Mouse (Mus musculus) Patski (cell line): ENCODE measurements around the gene Fez2. TPM values are rescaled to one million over a fixed set of nuclear protein-coding genes. Genes with fewer than 3 reads are reported as not detected.

Experiments used
- ATAC-seq: fragments of 100-300 bp; one replicate; pipeline ENCODE4 v1.8.0; 2021
- CTCF ChIA-PET: fragments of 350-600 bp; sonication (Branson Sonifier 250); formaldehyde crosslinking; loops from one replicate; lab custom pipeline; 2022; ENCODE audit warnings: inconsistent platforms; lab: Charles Lee
- POLR2A ChIA-PET: fragments of 350-600 bp; sonication (Branson Sonifier 250); formaldehyde crosslinking; loops from one replicate; lab custom pipeline; 2022; ENCODE audit warnings: antibody characterized with exemption, inconsistent platforms; lab: Charles Lee
- DNase-seq: peaks from one replicate; pipeline ENCODE4 v3.0.0-alpha.2; 2011; ENCODE audit warnings: low read depth, low spot score
- H3K27me3 ChIP-seq: fragments of 371-371 bp; one replicate; pipeline ENCODE4 v1.5.1; 2021
- CTCF ChIP-seq: fragments of 100-300 bp; IDR thresholded peaks from one replicate; pipeline ENCODE4 v1.5.1; 2021
- in situ Hi-C: fragments of 300-500 bp; cut with MboI; formaldehyde crosslinking; loops from 3 replicates; pipeline ENCODE4 v1.11.1; 2018; ENCODE audit warnings: low pct_unique_long_range_greater_than_20kb, mixed read lengths
- polyA plus RNA-seq: library from polyadenylated mRNA; unstranded; gene quantifications from one replicate; pipeline ENCODE4 v1.2.3, GENCODE M21; 2021

Gene Fez2
- 86.4 TPM for polyA plus RNA-seq

DNA sequence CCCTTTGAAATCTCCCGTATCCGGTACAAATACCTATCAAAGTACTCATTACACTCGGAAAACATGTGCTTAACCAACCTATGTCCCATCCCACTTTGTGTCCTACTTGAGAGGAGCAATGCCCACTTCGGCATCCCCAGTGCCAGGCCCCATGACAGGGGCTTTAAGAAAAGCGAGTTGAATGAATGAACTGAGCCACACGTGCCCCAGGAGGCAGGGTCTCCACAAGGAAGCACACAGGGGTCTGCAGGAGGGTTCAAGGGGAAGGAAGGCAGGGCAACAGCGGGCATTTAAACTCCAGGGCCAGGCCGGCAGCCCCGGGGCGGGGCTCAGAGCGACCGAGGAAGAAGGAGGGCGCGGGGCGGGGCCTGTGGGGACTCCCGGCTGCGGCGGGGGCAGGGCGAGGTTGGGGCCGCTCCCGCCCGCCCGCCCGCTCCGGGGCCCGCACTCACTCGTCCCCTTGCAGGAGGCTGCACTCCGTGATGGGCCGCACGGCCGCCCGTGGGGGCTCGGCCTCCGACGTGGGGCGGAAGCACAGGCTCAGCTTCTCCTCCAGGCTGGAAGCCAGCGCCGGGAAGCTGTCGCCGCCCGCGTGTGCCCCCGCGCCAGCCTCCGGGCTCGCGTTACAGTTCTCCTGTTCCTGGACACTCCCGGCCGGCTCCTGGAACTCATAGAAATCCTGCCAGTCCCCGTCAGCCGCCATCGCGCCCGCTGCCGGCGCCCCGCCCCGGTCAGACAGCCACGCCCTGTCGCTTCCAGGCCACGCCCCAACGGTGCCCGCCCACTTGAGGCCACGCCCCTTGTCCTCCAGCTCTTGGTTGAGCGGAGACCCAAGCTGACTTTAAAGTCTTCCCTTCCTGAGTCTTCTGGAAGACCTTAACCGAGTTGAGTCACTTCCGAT lies at the start of gene Fez2:
Fez2 (minus strand) TSS at position 772 of the 901 bp plus-strand sequence.
- DNase-seq (peak; percentile 39), ATAC-seq (peak; percentile 97)
- in situ Hi-C loops, result no loop called here
- no peak for TF ChIP-seq CTCF
- CTCF ChIA-PET, result interaction anchor here (0.8 to 2.4 kb wide), 6 partner anchors 10 to 25 kb away, joined by 3 to 14 read pairs (median 4); no protein-coding TSS in a partner anchor
- no peaks in the 10 kb centered on the region for H3K27me3 ChIP-seq
- POLR2A ChIA-PET, result interaction anchor here (1.0 kb wide), 1 partner anchor 199 kb away, joined by 3 read pairs; no protein-coding TSS in a partner anchor

DNA sequence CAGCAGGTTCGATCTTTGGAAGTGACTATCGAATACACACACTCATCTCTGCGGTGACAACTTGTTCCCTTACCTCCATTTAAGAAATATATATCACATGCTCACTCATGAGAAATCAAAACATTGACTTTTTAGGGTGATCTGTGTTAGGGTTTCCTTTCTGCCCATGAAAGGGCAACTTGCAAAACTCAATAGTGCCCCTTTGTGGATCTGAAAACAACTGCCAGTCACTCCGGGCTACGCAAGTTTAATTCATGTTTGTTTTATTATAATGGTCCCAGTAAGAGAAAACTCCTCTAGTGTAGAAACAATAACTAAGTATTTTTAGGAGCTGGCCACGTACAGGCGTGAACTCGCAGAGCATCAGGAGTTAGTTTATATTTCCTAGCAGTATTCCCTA lies 47.5 kb upstream of the Fez2 start:
- in situ Hi-C loops, result no loop called here
- no peaks in the 10 kb centered on the region for H3K27me3 ChIP-seq
- ChIA-PET CTCF (interaction anchor here (1.2 to 2.5 kb wide), 5 partner anchors 9 to 266 kb away, joined by 3 to 10 read pairs (median 7); no protein-coding TSS in a partner anchor), POLR2A (no interaction called here)
- DNase-seq (no peak), ATAC-seq (no peak)
- TF ChIP-seq CTCF, result peak; percentile 65

DNA sequence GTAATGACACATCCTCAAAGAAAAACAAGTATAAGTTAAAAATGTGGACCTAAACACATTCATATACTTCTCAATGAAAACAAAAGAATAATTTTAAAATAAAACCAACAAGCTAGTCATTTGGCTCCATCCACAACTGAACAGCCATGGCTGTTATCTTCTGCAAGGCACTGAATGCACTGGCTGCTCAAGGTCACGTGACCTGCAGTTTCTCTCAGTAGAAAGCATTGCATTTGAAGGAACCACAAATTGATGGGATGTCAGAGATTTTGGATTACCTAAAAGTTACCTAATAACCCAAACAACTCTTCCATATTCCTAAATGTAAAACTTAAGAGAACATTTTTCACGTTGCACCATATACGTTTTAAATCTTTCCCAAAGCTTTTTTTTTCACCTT lies 47.1 kb upstream of the Fez2 start:
- in situ Hi-C loops, result no loop called here

DNA sequence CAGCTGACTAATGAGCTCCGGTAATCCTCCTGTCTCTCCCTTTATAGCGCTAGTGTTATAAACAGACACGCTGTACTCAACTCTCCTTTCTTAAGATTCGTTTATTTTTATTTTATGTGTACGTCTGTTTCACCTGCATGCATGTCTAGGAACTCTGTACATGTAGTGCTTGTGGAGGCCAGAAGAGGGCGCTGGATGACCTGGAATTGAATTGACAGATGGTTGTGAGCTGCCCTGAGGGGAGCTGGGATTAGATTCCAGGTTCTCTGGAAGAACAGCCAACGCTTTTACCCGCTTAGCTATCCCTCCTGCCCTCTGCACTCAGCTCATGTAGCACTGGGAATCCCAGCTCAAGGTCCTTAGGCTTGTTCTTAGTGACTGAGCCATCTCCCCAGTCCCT lies 42.2 kb upstream of the Fez2 start:
- no peaks in the 10 kb centered on the region for H3K27me3 ChIP-seq
- ChIA-PET POLR2A (no interaction called here), CTCF (interaction anchor here (0.6 to 2.0 kb wide), 5 partner anchors 9 to 271 kb away, joined by 3 to 5 read pairs (median 3); no protein-coding TSS in a partner anchor)
- ATAC-seq (no peak), DNase-seq (no peak)
- in situ Hi-C loops, result no loop called here
- peak; percentile 66 for TF ChIP-seq CTCF

More for the DNA sequence above, 47.1 kb upstream of the Fez2 start:
- no peak for TF ChIP-seq CTCF
- H3K27me3 ChIP-seq, result no peaks in the 10 kb centered on the region
- ChIA-PET POLR2A (no interaction called here), CTCF (interaction anchor here (1.2 to 2.5 kb wide), 5 partner anchors 8 to 266 kb away, joined by 3 to 10 read pairs (median 7); no protein-coding TSS in a partner anchor)
- DNase-seq, result no peak
- ATAC-seq, result no peak

DNA sequence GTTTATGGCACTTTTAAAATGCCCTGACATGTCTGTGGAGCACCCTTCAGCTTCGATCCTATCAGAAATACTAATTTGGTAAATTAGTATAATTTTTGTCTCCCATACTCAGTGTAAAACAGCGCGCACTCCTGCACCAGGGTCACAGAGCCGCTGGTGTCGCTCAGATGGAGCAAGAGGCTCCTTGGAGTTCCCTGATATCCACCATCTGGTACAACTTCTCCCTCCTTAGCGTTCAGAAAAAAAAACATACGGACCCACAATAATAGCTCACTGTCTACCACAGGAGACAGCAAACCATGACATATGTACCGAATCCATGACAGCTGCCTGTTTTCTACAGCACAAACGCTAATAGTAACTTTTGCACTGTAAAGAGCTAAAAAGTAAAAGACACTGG lies 37.6 kb upstream of the Fez2 start:
- POLR2A ChIA-PET, result interaction anchor here (0.6 to 1.0 kb wide), 2 partner anchors 155 to 250 kb away, joined by 3 read pairs; no protein-coding TSS in a partner anchor

DNA sequence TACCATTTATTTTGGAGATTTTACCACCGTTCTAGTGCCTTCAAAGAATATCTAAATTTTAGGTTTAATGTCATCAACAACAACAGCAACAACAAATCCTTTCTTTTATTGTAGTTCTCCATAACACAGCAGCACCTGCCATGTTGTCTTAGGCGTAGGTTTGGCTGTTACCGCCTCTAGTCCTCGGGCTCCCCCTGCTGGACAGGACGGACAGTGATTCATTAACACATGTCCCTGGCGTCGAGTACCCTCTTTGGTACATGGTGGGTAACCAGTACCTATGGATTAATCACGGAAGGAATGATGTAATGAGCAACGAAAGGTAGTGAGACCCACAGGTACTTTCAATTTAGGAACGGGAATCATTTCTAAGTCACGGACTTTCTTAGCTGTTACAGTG lies 37.2 kb upstream of the Fez2 start:
- ChIA-PET CTCF (interaction anchor here (0.7 to 2.5 kb wide), 16 partner anchors 9 to 259 kb away, joined by 3 to 9 read pairs (median 3); no protein-coding TSS in a partner anchor), POLR2A (interaction anchor here (1.0 kb wide), 1 partner anchor 250 kb away, joined by 3 read pairs; no protein-coding TSS in a partner anchor)
- ATAC-seq, result peak; percentile 92
- peak; percentile 96 for TF ChIP-seq CTCF
- H3K27me3 ChIP-seq, result no peaks in the 10 kb centered on the region
- DNase-seq, result no peak
- in situ Hi-C loops, result loop anchor here (10.0 kb wide), 1 partner anchor 410 kb away; no protein-coding TSS in a partner anchor

More for the DNA sequence above, 37.6 kb upstream of the Fez2 start:
- ATAC-seq (no peak), DNase-seq (no peak)
- CTCF ChIA-PET, result interaction anchor here (0.7 to 2.5 kb wide), 16 partner anchors 9 to 259 kb away, joined by 3 to 9 read pairs (median 4); no protein-coding TSS in a partner anchor
- TF ChIP-seq CTCF, result no peak
- H3K27me3 ChIP-seq, result no peaks in the 10 kb centered on the region
- in situ Hi-C loops, result loop anchor here (10.0 kb wide), 1 partner anchor 411 kb away; no protein-coding TSS in a partner anchor

DNA sequence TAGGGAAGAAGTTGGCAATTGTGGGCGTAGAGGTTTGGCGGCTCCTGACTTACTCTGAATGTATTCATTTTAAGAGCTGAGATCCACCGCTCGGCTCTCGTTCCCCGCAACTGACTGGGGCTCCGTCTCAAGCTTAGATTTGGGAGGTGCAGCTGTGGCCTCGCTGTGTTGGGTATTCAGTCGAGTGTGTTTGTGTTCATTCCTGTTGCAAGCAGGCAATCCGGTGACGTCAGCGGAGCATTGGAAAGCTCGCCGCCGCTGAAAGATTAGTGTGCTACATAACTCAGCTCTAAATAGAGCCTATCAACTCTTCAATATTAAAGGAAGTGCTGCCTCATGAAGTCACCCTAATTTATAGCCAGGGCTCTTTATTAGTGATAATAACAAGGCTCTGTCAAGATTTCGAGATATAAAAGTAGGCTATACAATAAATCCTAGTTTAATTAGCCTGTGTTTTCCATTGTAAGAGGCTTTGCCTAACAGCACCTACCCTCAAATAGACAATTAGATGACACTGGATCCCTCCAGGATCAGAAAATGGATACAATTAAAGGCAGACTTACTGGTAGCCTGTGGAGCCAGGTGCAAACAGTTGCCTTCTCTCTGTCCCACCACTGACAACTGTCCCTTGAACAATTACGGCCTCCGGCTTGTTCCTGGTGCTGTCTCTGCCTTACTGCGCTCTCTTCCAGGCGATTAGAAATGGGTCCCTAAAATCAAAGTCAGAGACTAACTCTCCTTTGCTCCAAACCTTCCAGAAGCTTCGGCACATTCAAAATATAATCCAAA lies 36.4 kb upstream of the Fez2 start:
- no peaks in the 10 kb centered on the region for H3K27me3 ChIP-seq
- no peak for TF ChIP-seq CTCF
- DNase-seq (no peak), ATAC-seq (no peak)
- CTCF ChIA-PET, result interaction anchor here (0.8 to 2.5 kb wide), 13 partner anchors 10 to 257 kb away, joined by 3 to 7 read pairs (median 3); no protein-coding TSS in a partner anchor
- POLR2A ChIA-PET, result interaction anchor here (0.5 kb wide), 1 partner anchor 122 kb away, joined by 4 read pairs; no protein-coding TSS in a partner anchor
- in situ Hi-C loops, result loop anchor here (5.0 to 10.0 kb wide), 2 partner anchors 257 to 410 kb away; no protein-coding TSS in a partner anchor

DNA sequence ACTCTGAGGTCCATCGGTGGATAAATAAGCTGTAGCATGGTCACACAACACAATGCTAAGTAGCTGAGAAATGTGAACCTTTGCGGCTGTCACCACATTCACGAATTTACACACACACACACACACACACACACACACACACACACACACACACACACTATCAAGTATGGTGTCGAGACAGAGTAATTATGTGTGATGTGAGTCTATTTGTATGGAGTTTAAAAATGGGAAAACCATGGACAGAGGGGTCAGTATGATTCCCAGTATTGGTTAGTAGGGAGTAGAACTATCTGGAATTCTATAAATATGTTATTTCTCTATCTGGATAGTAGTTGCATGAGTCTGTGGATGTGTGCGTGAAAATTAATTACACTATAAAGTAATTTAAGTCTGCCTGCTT lies 35.6 kb upstream of the Fez2 start:
- TF ChIP-seq CTCF, result no peak
- ATAC-seq (no peak), DNase-seq (no peak)
- CTCF ChIA-PET, result interaction anchor here (0.8 to 2.2 kb wide), 5 partner anchors 13 to 156 kb away, joined by 3 to 5 read pairs (median 4); no protein-coding TSS in a partner anchor
- in situ Hi-C loops, result loop anchor here (5.0 to 10.0 kb wide), 2 partner anchors 256 to 409 kb away; no protein-coding TSS in a partner anchor
- H3K27me3 ChIP-seq, result no peaks in the 10 kb centered on the region
- POLR2A ChIA-PET, result no interaction called here

DNA sequence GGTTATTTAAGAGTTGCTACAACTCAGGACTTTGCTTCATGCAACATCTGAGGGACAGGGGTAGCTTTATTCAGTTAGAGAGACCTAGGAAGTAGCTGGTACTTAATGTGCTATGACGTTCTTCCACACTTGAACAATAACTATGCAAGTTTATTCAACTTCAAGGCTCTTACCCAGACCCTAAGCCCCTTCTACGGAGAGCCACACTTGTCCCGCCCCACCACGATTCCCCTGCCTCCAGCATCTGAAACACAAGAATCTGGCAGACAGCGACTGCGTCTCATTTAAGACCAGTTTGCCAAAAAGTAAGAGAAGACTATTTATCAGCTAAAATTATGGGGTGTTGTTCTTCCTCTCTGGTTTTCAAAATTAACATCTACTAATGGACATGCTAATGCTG lies 33.9 kb upstream of the Fez2 start:
- no peak for TF ChIP-seq CTCF
- ATAC-seq (no peak), DNase-seq (no peak)
- ChIA-PET POLR2A (no interaction called here), CTCF (interaction anchor here (1.0 to 2.6 kb wide), 7 partner anchors 17 to 254 kb away, joined by 3 to 10 read pairs (median 5); no protein-coding TSS in a partner anchor)
- in situ Hi-C loops, result loop anchor here (5.0 to 10.0 kb wide), 2 partner anchors 255 to 407 kb away; no protein-coding TSS in a partner anchor
- H3K27me3 ChIP-seq, result no peaks in the 10 kb centered on the region
